Mouse (Mus musculus) adipocyte (in vitro differentiated cells): Measurements from ENCODE around the gene Cd247.
A peak's percentile ranks its signal among the peaks of the same experiment; 100 is the strongest.

Experiments
- DNase-seq: peaks from one replicate; pipeline ENCODE4 v3.0.0-alpha.2; 2016; ENCODE audit warnings: low spot score

The Cd247 gene

GRCm38 (mm10) chr1:165775518-165776294, 12.8 kb upstream of the Cd247 start:
- DNase-seq: peak; percentile 40

- peak; percentile 45 for DNase-seq
Observed at GRCm38 (mm10) chr1:165779954-165780585, 8.4 kb upstream of the Cd247 start.

- DNase-seq: no peak
Observed at GRCm38 (mm10) chr1:165780586-165781111, 7.8 kb upstream of the Cd247 start.

- no peak for DNase-seq
Observed at GRCm38 (mm10) chr1:165781426-165781825, 7.1 kb upstream of the Cd247 start.

GRCm38 (mm10) chr1:165781911-165782310, 6.6 kb upstream of the Cd247 start:
- no peak for DNase-seq

- DNase-seq: peak; percentile 11
Observed at GRCm38 (mm10) chr1:165786296-165786695, 2.2 kb upstream of the Cd247 start.

- DNase-seq: no peak
Observed at GRCm38 (mm10) chr1:165789066-165789660, 682 bp downstream of the Cd247 start.

GRCm38 (mm10) chr1:165789963-165790362, 1.5 kb downstream of the Cd247 start:
- DNase-seq: no peak

- no peak for DNase-seq
Observed at GRCm38 (mm10) chr1:165790461-165791210, 2.2 kb downstream of the Cd247 start.

- DNase-seq: no peak
Observed at GRCm38 (mm10) chr1:165791411-165791810, 2.9 kb downstream of the Cd247 start.

- no peak for DNase-seq
Observed at GRCm38 (mm10) chr1:165801709-165802310, 13.3 kb downstream of the Cd247 start.

- no peak for DNase-seq
Observed at GRCm38 (mm10) chr1:165803107-165803506, 14.6 kb downstream of the Cd247 start.

GRCm38 (mm10) chr1:165804133-165804532, 15.7 kb downstream of the Cd247 start:
- no peak for DNase-seq

- no peak for DNase-seq
Observed at GRCm38 (mm10) chr1:165810633-165811032, 22.2 kb downstream of the Cd247 start.

- no peak for DNase-seq
Observed at GRCm38 (mm10) chr1:165811170-165811569, 22.7 kb downstream of the Cd247 start.

- DNase-seq: no peak
Observed at GRCm38 (mm10) chr1:165812775-165813174, 24.3 kb downstream of the Cd247 start.

GRCm38 (mm10) chr1:165814116-165814515, 25.6 kb downstream of the Cd247 start:
- DNase-seq: no peak

GRCm38 (mm10) chr1:165814521-165815278, 26.2 kb downstream of the Cd247 start:
- DNase-seq: no peak

- no peak for DNase-seq
Observed at GRCm38 (mm10) chr1:165816391-165816790, 27.9 kb downstream of the Cd247 start.

- no peak for DNase-seq
Observed at GRCm38 (mm10) chr1:165817264-165817663, 28.8 kb downstream of the Cd247 start.
